Mouse (Mus musculus) neutrophil, adult 5-6 weeks (primary cell): Measurements from ENCODE around the gene Gm3033. TPM values are rescaled to one million over a fixed set of nuclear protein-coding genes. Genes with fewer than 3 reads are reported as not detected.
"Not testable (repeated sequence)": the region's sequence is repeated elsewhere in the genome, so short reads cannot be mapped to it uniquely, and the experiment has no call there.

Source experiments
- ATAC-seq: fragments of 151-379, 151-347 bp; 2 replicates; pipeline ENCODE4 v1.8.0; 2017; ENCODE audit warnings: mild to moderate bottlenecking, moderate TSS enrichment; ENCODE audit not compliant: insufficient number of reproducible peaks, poor library complexity, low FRiP score, severe bottlenecking; ENCODE audit errors: extremely low read depth
- total RNA-seq: library from RNA; stranded (forward); fragments of 200-1000 nt; gene quantifications from 2 replicates; pipeline ENCODE4 v1.2.3, GENCODE M21; 2017

Gene Gm3033
- not detected in 2 replicates for total RNA-seq

- not testable (repeated sequence) for ATAC-seq
Observed at GRCm38 (mm10) chr14:3845945-3846344, at the start of gene Gm3033. Gm3033 (plus strand) TSS chr14:3846245.

- not testable (repeated sequence) for ATAC-seq
Observed at GRCm38 (mm10) chr14:3809774-3810173, 36.3 kb upstream of the Gm3033 start, which contains the start of gene Gm3002. Gm3002 (plus strand) TSS chr14:3810074.

- not testable (repeated sequence) for ATAC-seq
Observed at GRCm38 (mm10) chr14:3883872-3884271, 37.8 kb downstream of the Gm3033 start, which contains the start of gene Gm2916. Gm2916 (plus strand) TSS chr14:3884172.

Other genes starting within 250 kb of the Gm3033 start
- not detected in 2 replicates for gene Gm3012, start 211.7 kb upstream of the Gm3033 start, total RNA-seq
- gene Gm3020, start 194.2 kb upstream of the Gm3033 start, total RNA-seq = not detected in 2 replicates
- gene Gm3043, start 157.5 kb upstream of the Gm3033 start, total RNA-seq = not detected in 2 replicates
- gene Gm3002, start 36.2 kb upstream of the Gm3033 start, total RNA-seq = not detected in 2 replicates
- gene Gm2916, start 37.9 kb downstream of the Gm3033 start, total RNA-seq = not detected in 2 replicates
- gene Gm3029, start 85.5 kb downstream of the Gm3033 start, total RNA-seq = not detected in 2 replicates
- 0.23 TPM in 1 of 2 replicates, not detected in the other for gene Gm3095, start 117.3 kb downstream of the Gm3033 start, total RNA-seq
- not detected in 2 replicates for gene Gm3099, start 152.1 kb downstream of the Gm3033 start, total RNA-seq
- gene Gm5796, start 177.7 kb downstream of the Gm3033 start, total RNA-seq = not detected in 2 replicates
- not detected in 2 replicates for gene Gm3115, start 237.9 kb downstream of the Gm3033 start, total RNA-seq